Mouse (Mus musculus) CH12.LX (cell line): ENCODE data around the gene Rnf43. TPM values are rescaled to one million over a fixed set of nuclear protein-coding genes. Genes with fewer than 3 reads are reported as not detected.

Experiments
- DNase-seq: peaks from one replicate; pipeline ENCODE4 v3.0.0-alpha.2; 2013; ENCODE audit errors: extremely low read depth
- H3K27ac ChIP-seq: 2 replicates; pipeline ENCODE4 v1.5.1; 2012; ENCODE audit warnings: low read depth, mild to moderate bottlenecking, control low read depth, moderate library complexity; ENCODE audit not compliant: insufficient read depth
- H3K27me3 ChIP-seq: replicated peaks from 2 replicates; pipeline ENCODE3; 2012; ENCODE audit warnings: inconsistent platforms
- H3K36me3 ChIP-seq, 2 experiments: replicated peaks in 1 of 2; 2 replicates each; pipeline versions ENCODE3 to v1.6.1; 2012; ENCODE audit warnings: inconsistent platforms in 1 of 2, low read length in 1 of 2, mild to moderate bottlenecking in 1 of 2, mixed read lengths in 1 of 2, moderate library complexity in 1 of 2; ENCODE audit not compliant: control insufficient read depth in 1 of 2, insufficient read depth in 1 of 2
- H3K4me1 ChIP-seq, 2 experiments: 2 replicates each; pipeline ENCODE4 v1.6.1; 2012; ENCODE audit warnings: inconsistent platforms in 1 of 2, moderate library complexity in 1 of 2; ENCODE audit not compliant: insufficient read depth in 2 of 2, control insufficient read depth in 1 of 2
- H3K4me2 ChIP-seq: 2 replicates; pipeline ENCODE4 v1.6.1; 2012; ENCODE audit warnings: low read depth, mild to moderate bottlenecking, control low read depth; ENCODE audit not compliant: poor library complexity, insufficient read depth, severe bottlenecking
- H3K4me3 ChIP-seq, 3 experiments: fragments of 150-350 bp in 1 of 3; sonication (generic) in 1 of 3; replicated peaks in 1 of 3; 2 replicates each; pipeline versions ENCODE3 to v1.5.1; 2011 to 2012; ENCODE audit warnings: low read depth in 2 of 3, low read length in 2 of 3, mild to moderate bottlenecking in 2 of 3, moderate library complexity in 2 of 3, control low read depth in 1 of 3, improper control_type of control experiment in 1 of 3, inconsistent platforms in 1 of 3, mixed read lengths in 1 of 3; ENCODE audit not compliant: poor library complexity in 1 of 3
- H3K79me2 ChIP-seq: replicated peaks from 2 replicates; pipeline ENCODE4 v1.6.1; 2012; ENCODE audit warnings: mild to moderate bottlenecking, moderate library complexity; ENCODE audit not compliant: control insufficient read depth, poor library complexity, insufficient read depth, severe bottlenecking; ENCODE audit errors: extremely low read depth
- H3K9ac ChIP-seq: 2 replicates; pipeline ENCODE4 v1.6.1; 2012; ENCODE audit warnings: low read depth, mild to moderate bottlenecking, control low read depth, moderate library complexity; ENCODE audit not compliant: insufficient read depth
- H3K9me3 ChIP-seq: replicated peaks from 2 replicates; pipeline ENCODE3; 2012; ENCODE audit warnings: low read length, inconsistent platforms, mixed read lengths
- ETS1 ChIP-seq: conservative IDR thresholded peaks from 2 replicates; pipeline ENCODE4 v1.6.1; 2012; ENCODE audit warnings: low read depth, mild to moderate bottlenecking, inconsistent platforms, low read length, improper control_type of control experiment, moderate library complexity
- HCFC1 ChIP-seq: IDR thresholded peaks from 2 replicates; pipeline ENCODE4 v1.6.1; 2012; ENCODE audit warnings: low read depth, mild to moderate bottlenecking, inconsistent platforms, low read length, improper control_type of control experiment
- IRF4 ChIP-seq: IDR thresholded peaks from 2 replicates; pipeline ENCODE4 v1.6.1; 2014; ENCODE audit warnings: low read depth, mild to moderate bottlenecking, inconsistent platforms, low read length, improper control_type of control experiment
- JUND ChIP-seq: conservative IDR thresholded peaks from 2 replicates; pipeline ENCODE4 v1.6.1; 2011; ENCODE audit warnings: low read depth, low read length, improper control_type of control experiment
- KAT2A ChIP-seq: IDR thresholded peaks from 2 replicates; pipeline ENCODE4 v1.6.1; 2012; ENCODE audit warnings: low read length, improper control_type of control experiment, inconsistent platforms; ENCODE audit not compliant: insufficient replicate concordance
- MXI1 ChIP-seq: IDR thresholded peaks from 2 replicates; pipeline ENCODE4 v1.6.1; 2011; ENCODE audit warnings: mild to moderate bottlenecking, low read depth, low read length, improper control_type of control experiment
- NRF1 ChIP-seq: IDR thresholded peaks from 2 replicates; pipeline ENCODE4 v1.6.1; 2014; ENCODE audit warnings: low read depth, mild to moderate bottlenecking, inconsistent platforms, low read length, improper control_type of control experiment, moderate library complexity
- RCOR1 ChIP-seq: conservative IDR thresholded peaks from 2 replicates; pipeline ENCODE4 v1.6.1; 2012; ENCODE audit warnings: low read depth, mild to moderate bottlenecking, inconsistent platforms, low read length, improper control_type of control experiment
- SMC3 ChIP-seq: IDR thresholded peaks from 2 replicates; pipeline ENCODE4 v1.6.1; 2011; ENCODE audit warnings: low read depth, low read length, improper control_type of control experiment
- UBTF ChIP-seq: IDR thresholded peaks from 2 replicates; pipeline ENCODE4 v1.6.1; 2012; ENCODE audit warnings: low read depth, mild to moderate bottlenecking, inconsistent platforms, low read length, improper control_type of control experiment, moderate library complexity
- ZMIZ1 ChIP-seq: IDR thresholded peaks from 2 replicates; pipeline ENCODE4 v1.6.1; 2012; ENCODE audit warnings: low read depth, mild to moderate bottlenecking, inconsistent platforms, low read length, improper control_type of control experiment
- ZNF384 ChIP-seq: IDR thresholded peaks from 2 replicates; pipeline ENCODE4 v1.6.1; 2012; ENCODE audit warnings: low read depth, low read length, improper control_type of control experiment, inconsistent platforms
- dilution Hi-C: fragments of 300-500 bp; cut with MboI; formaldehyde crosslinking; loops from 2 replicates; pipeline ENCODE4 v1.14.3; 2020; ENCODE audit warnings: low sequenced_read_pairs; ENCODE audit not compliant: extremely low pct_unique_long_range_greater_than_20kb, extremely low pct_ligation_motif_present
- in situ Hi-C: fragments of 300-500 bp; cut with MboI; formaldehyde crosslinking; loops from 3 replicates; pipeline ENCODE4 v1.14.3; 2019; ENCODE audit warnings: low sequenced_read_pairs, low pct_ligation_motif_present, low pct_unique_long_range_greater_than_20kb, mixed read lengths
- polyA plus RNA-seq: library from polyadenylated mRNA; unstranded; fragments of >175 nt; gene quantifications from 2 replicates; pipeline ENCODE4 v1.2.1, GENCODE M21; 2012; ENCODE audit warnings: low read depth; ENCODE audit not compliant: insufficient read length
- total RNA-seq, 2 experiments: library from RNA; depleted of rRNA; stranded (reverse); fragments of 300-350 nt in 1 of 2; fragments of >200 nt in 1 of 2; gene quantifications; 2 replicates each; pipeline ENCODE4 v1.2.3; 2012 to 2014

The Rnf43 gene
- total and polyA plus RNA-seq, 3 experiments = 12.2 to 27.7 (median 26.3) TPM

DNA sequence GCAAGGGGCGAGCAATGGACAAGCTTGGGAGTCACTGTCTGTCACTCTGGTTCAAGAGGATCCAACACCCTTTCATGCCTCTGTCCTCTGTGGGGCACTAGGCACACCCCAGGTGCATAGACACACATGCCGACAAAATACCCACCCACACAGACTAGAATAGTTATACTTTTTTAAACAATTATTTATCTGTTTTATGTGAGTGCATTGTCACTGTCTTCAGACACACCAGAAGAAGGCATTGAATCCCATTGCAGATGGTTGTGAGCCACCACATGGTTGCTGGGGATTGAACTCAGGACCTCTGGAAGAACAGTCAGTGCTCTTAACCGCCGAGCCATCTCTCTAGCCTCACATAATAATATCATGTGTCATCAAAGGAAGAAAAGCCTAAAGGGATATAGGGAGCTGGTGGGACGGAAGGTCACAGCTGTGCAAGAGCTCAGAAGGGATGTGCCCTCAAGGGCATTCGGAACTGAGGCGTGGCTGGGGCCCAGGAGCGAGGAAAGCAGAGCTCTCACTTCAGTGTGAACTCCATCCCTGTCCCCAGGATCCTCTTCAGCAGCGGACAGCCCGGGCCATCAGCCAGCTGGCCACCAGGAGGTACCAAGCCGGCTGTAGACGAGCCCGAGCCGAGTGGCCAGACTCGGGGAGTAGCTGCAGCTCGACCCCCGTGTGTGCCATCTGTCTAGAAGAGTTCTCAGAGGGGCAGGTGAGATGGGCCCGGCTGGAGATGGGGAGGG is 66.5 kb downstream of the Rnf43 start:
- H3K36me3 ChIP-seq = peaks cover 77 to 96% of the 10 kb centered on the region in 2 experiments
- no peaks in the 10 kb centered on the region for H3K27me3 ChIP-seq
- no peaks in the 10 kb centered on the region for H3K9me3 ChIP-seq
- TF ChIP-seq SMC3 (no peak), ZNF384 (no peak), NRF1 (no peak), RCOR1 (no peak), JUND (no peak), ZMIZ1 (no peak), UBTF (no peak), HCFC1 (no peak), MXI1 (no peak), ETS1 (no peak), IRF4 (no peak)
- H3K4me3 ChIP-seq = no peak overlapping the region
- peaks cover 0 to 16% of the 10 kb centered on the region in 2 experiments; a peak in 2 of 4 replicates for H3K4me1 ChIP-seq
- no peak overlapping the region for H3K4me2 ChIP-seq
- in situ Hi-C loops = no loop called here
- H3K27ac ChIP-seq = no peak overlapping the region
- dilution Hi-C loops = no loop called here
- no peak overlapping the region for H3K9ac ChIP-seq
- peaks cover under 1% of the 10 kb centered on the region for H3K79me2 ChIP-seq
- DNase-seq = no peak

DNA sequence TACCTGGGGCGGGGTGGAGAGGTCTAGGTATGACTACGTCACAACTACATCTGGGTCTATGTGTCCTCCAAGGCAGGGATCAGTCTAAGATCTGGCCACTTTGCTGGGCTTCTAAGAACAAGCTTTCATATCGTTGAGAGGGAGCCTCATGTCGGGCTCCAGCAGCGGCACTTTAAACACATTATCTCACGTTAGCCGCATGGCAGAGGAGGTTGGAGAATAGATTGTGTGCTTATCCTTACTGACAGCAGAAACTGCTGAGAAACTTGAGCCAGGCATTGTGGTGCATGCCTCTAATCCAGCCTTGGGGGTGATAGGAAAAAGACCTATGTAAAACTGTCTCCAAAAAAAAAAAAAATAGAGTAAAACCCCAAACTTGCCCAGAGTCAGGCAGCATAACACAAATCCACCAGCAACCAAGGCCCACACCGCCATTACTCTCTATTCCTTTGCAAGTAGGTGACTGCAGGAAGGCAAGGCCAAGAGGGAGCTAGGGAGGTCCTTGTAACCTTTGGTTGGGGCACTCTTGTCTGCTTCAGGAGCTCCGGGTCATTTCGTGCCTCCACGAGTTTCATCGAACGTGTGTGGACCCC is 67.2 kb downstream of the Rnf43 start:
- H3K9ac ChIP-seq = no peak overlapping the region
- no peak for TF ChIP-seq NRF1
- TF ChIP-seq UBTF = no peak
- no peak for TF ChIP-seq KAT2A
- no peak for DNase-seq
- no peak overlapping the region for H3K4me2 ChIP-seq
- in situ Hi-C loops = no loop called here
- peaks cover 0 to 18% of the 10 kb centered on the region in 2 experiments; a peak in 2 of 4 replicates for H3K4me1 ChIP-seq
- no peak overlapping the region for H3K27ac ChIP-seq
- H3K27me3 ChIP-seq = no peaks in the 10 kb centered on the region
- no peak overlapping the region for H3K4me3 ChIP-seq
- no peaks in the 10 kb centered on the region; the same call in 1 of the 2 replicates for H3K79me2 ChIP-seq
- dilution Hi-C loops = no loop called here
- H3K9me3 ChIP-seq = no peaks in the 10 kb centered on the region
- H3K36me3 ChIP-seq = peaks cover 79 to 97% of the 10 kb centered on the region in 2 experiments
